Mouse (Mus musculus) kidney, postnatal 0 days (tissue): ENCODE results near the gene Bbx. TPM values are rescaled to one million over a fixed set of nuclear protein-coding genes. Genes with fewer than 3 reads are reported as not detected.
A peak's percentile ranks its signal among the peaks of the same experiment; 100 is the strongest.

ENCODE experiments used
- ATAC-seq: fragments of 200-750 bp; cut with Nextera tagmentation; replicated peaks from 2 replicates; pipeline ENCODE4 v1.8.0; 2017; ENCODE audit warnings: low read depth, moderate number of reproducible peaks, moderate TSS enrichment, moderate library complexity; ENCODE audit not compliant: low FRiP score
- DNase-seq: peaks from one replicate; pipeline ENCODE4 v3.0.0-alpha.2; 2016; ENCODE audit warnings: low spot score
- H3K27ac ChIP-seq: fragments of 300-500 bp; sonication (generic); 2 replicates; pipeline ENCODE4 v1.5.1; 2014; ENCODE audit warnings: mild to moderate bottlenecking
- H3K27me3 ChIP-seq: fragments of 300-500 bp; sonication (generic); 2 replicates; pipeline ENCODE4 v1.6.1; 2014; ENCODE audit warnings: low read length, mixed read lengths; ENCODE audit not compliant: insufficient read depth
- H3K36me3 ChIP-seq: fragments of 300-500 bp; sonication (generic); 2 replicates; pipeline ENCODE4 v1.6.1; 2014; ENCODE audit warnings: low read length, mixed read lengths; ENCODE audit not compliant: insufficient read depth
- H3K4me1 ChIP-seq: fragments of 300-500 bp; sonication (generic); replicated peaks from 2 replicates; pipeline ENCODE4 v1.6.1; 2014; ENCODE audit warnings: antibody characterized with exemption, low read length, mixed read lengths; ENCODE audit not compliant: insufficient read depth
- H3K4me2 ChIP-seq: fragments of 300-500 bp; sonication (generic); 2 replicates; pipeline ENCODE4 v1.6.1; 2014; ENCODE audit warnings: mild to moderate bottlenecking, low read length, moderate library complexity, mixed read lengths
- H3K4me3 ChIP-seq: fragments of 300-500 bp; sonication (generic); replicated peaks from 2 replicates; pipeline ENCODE4 v1.5.1; 2014; ENCODE audit warnings: low read depth, low read length
- H3K9ac ChIP-seq: fragments of 300-500 bp; sonication (generic); 2 replicates; pipeline ENCODE4 v1.6.1; 2014; ENCODE audit warnings: low read depth, low read length
- H3K9me3 ChIP-seq: fragments of 300-500 bp; sonication (generic); replicated peaks from 2 replicates; pipeline ENCODE4 v1.6.1; 2016; ENCODE audit warnings: low read length, inconsistent platforms, mixed read lengths
- CTCF ChIP-seq: IDR thresholded peaks from 2 replicates; pipeline ENCODE4 v1.5.1; 2016; ENCODE audit warnings: antibody characterized with exemption, low read depth, mild to moderate bottlenecking, moderate library complexity
- WGBS: fragments of 180-500 bp; shearing (Covaris S2); extraction: QIAGEN DNeasy Blood & Tissue Kit; methylation state at CpG from one replicate; pipeline ENCODE4 v1.1.7; 2014; 5-methylcytosine and 5-hydroxymethylcytosine counted together
- polyA plus RNA-seq: library from polyadenylated mRNA; unstranded; fragments of >200 nt; fragmentation: Nextera tagmentation; extraction: Ambion mirVana; gene quantifications from 2 replicates; pipeline ENCODE4 v1.2.1, GENCODE M21; 2015

Bbx gene
- polyA plus RNA-seq, 1 experiment from 2014 or later: 25.5 TPM

- WGBS: 68% methylated on average over 15 of the region's 15 CpGs
- Histone ChIP-seq H3K4me3 (no peak overlapping the region), H3K36me3 (peaks cover 19% of the 10 kb centered on the region; the same call in 1 of the 2 replicates), H3K9me3 (no peaks in the 10 kb centered on the region), H3K9ac (no peak overlapping the region), H3K4me2 (no peak overlapping the region), H3K4me1 (no peaks in the 10 kb centered on the region), H3K27me3 (no peaks in the 10 kb centered on the region), H3K27ac (no peak overlapping the region)
- ATAC-seq: no peak; the same call in 1 of the 2 replicates
- no peak for DNase-seq
- no peak for TF ChIP-seq CTCF
These were observed 232.0 kb downstream of the Bbx start for GRCm38 (mm10) chr16:50200214-50200613.

GRCm38 (mm10) chr16:50196118-50196517, 236.1 kb downstream of the Bbx start:
- no peaks in the 10 kb centered on the region for H3K27me3 ChIP-seq
- WGBS: 60% methylated on average over 4 of the region's 4 CpGs
- no peak for TF ChIP-seq CTCF

DNA sequence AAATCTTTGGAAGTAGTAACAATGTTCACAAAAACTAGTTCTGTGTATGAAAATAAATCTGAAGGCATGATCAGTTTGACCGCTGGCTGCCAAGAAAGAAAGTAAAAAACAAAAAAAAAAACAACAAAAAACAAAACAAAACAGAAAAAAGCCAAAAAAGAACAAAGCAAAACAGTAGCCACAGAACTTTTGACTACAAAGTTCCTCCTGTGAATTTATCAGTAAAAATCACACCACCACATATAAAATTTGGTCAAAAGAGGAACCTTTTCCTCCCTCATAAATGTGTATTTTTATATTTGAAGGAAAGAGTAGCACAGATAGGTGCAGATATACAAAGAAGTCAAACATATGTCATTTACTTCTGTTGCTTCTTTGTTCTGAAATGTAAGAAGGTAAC, 239.6 kb downstream of the Bbx start:
- no peak overlapping the region for H3K27ac ChIP-seq
- no peaks in the 10 kb centered on the region for H3K27me3 ChIP-seq
- H3K4me1 ChIP-seq: no peaks in the 10 kb centered on the region; the same call in 1 of the 2 replicates
- DNase-seq (no peak), ATAC-seq (no peak)
- no peak for TF ChIP-seq CTCF
- no peaks in the 10 kb centered on the region for H3K9me3 ChIP-seq
- H3K4me3 ChIP-seq: no peak overlapping the region
- WGBS: 94% methylated on average over 1 of the region's 1 CpGs
- H3K4me2 ChIP-seq: no peak overlapping the region
- peaks cover 8% of the 10 kb centered on the region; the same call in 1 of the 2 replicates for H3K36me3 ChIP-seq
- no peak overlapping the region for H3K9ac ChIP-seq

More at GRCm38 (mm10) chr16:50196118-50196517, 236.1 kb downstream of the Bbx start:
- Histone ChIP-seq H3K36me3 (peaks cover 19% of the 10 kb centered on the region; the same call in 1 of the 2 replicates), H3K4me1 (no peaks in the 10 kb centered on the region), H3K27ac (no peak overlapping the region), H3K4me3 (no peak overlapping the region), H3K9ac (no peak overlapping the region), H3K9me3 (no peaks in the 10 kb centered on the region), H3K4me2 (no peak overlapping the region)
- ATAC-seq (no peak), DNase-seq (no peak)

GRCm38 (mm10) chr16:50189108-50189507, 243.1 kb downstream of the Bbx start:
- no peak overlapping the region for H3K4me2 ChIP-seq
- DNase-seq (peak; percentile 24), ATAC-seq (no peak)
- H3K9me3 ChIP-seq: no peaks in the 10 kb centered on the region
- 28% methylated on average over 6 of the region's 6 CpGs for WGBS
- no peaks in the 10 kb centered on the region for H3K36me3 ChIP-seq
- H3K4me3 ChIP-seq: no peak overlapping the region
- H3K27me3 ChIP-seq: no peaks in the 10 kb centered on the region
- no peak overlapping the region for H3K9ac ChIP-seq
- peaks cover 4% of the 10 kb centered on the region; the same call in 1 of the 2 replicates for H3K4me1 ChIP-seq
- TF ChIP-seq CTCF: no peak
- no peak overlapping the region for H3K27ac ChIP-seq

DNA sequence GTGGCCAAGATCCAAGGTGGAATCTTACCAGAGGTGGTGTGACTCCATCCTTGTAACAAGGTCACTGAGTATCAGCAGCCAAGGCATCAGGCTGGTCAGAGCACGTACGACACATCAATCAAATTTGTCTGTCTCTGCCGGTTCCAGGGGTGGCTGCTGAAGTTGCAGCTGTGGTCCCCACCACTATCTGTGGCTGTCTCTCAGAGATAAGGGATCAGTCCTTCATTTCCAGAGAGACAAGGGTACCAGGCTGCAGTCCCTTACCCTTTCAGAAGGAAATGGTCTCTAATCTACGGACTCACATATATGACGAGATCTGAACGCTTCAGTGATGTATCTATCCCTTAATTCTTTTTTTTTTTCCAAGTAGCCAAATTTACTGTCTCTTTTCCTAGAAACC, 245.6 kb downstream of the Bbx start:
- TF ChIP-seq CTCF: no peak
- H3K27me3 ChIP-seq: no peaks in the 10 kb centered on the region

GRCm38 (mm10) chr16:50185041-50185440, 247.1 kb downstream of the Bbx start:
- Histone ChIP-seq H3K9me3 (no peaks in the 10 kb centered on the region), H3K27me3 (no peaks in the 10 kb centered on the region), H3K9ac (no peak overlapping the region), H3K4me3 (no peak overlapping the region), H3K27ac (no peak overlapping the region), H3K4me2 (no peak overlapping the region), H3K36me3 (no peaks in the 10 kb centered on the region), H3K4me1 (peaks cover 4% of the 10 kb centered on the region; the same call in 1 of the 2 replicates)
- DNase-seq (peak; percentile 76), ATAC-seq (peak; percentile 82)
- no peak for TF ChIP-seq CTCF
- WGBS: 13% methylated on average over 5 of the region's 5 CpGs

More for the DNA sequence above, 245.6 kb downstream of the Bbx start:
- H3K9me3 ChIP-seq: no peaks in the 10 kb centered on the region
- no peak overlapping the region for H3K4me2 ChIP-seq
- no peak overlapping the region for H3K9ac ChIP-seq
- no peak for ATAC-seq
- H3K27ac ChIP-seq: no peak overlapping the region
- no peak for DNase-seq
- WGBS: 74% methylated on average over 6 of the region's 6 CpGs
- no peaks in the 10 kb centered on the region for H3K36me3 ChIP-seq
- peaks cover 4% of the 10 kb centered on the region; the same call in 1 of the 2 replicates for H3K4me1 ChIP-seq
- H3K4me3 ChIP-seq: no peak overlapping the region

- H3K27me3 ChIP-seq: no peaks in the 10 kb centered on the region
- H3K36me3 ChIP-seq: no peaks in the 10 kb centered on the region
- H3K4me3 ChIP-seq: no peak overlapping the region
- DNase-seq: no peak
- no peaks in the 10 kb centered on the region for H3K9me3 ChIP-seq
- H3K9ac ChIP-seq: no peak overlapping the region
- TF ChIP-seq CTCF: no peak
- H3K4me1 ChIP-seq: 0 out of 2 replicates have a peak, but pooled peaks cover 4% of the 10 kb centered on the region
- no peak overlapping the region for H3K4me2 ChIP-seq
- H3K27ac ChIP-seq: no peak overlapping the region
- ATAC-seq: no peak
- 78% methylated on average over 8 of the region's 8 CpGs for WGBS
These were observed 249.2 kb downstream of the Bbx start for GRCm38 (mm10) chr16:50182988-50183387.
